Mouse (Mus musculus) neural tube, embryonic 11.5 days (tissue): ENCODE results near the gene Gm49380. TPM values are rescaled to one million over a fixed set of nuclear protein-coding genes. Genes with fewer than 3 reads are reported as not detected.

Experiments
- polyA plus RNA-seq: library from polyadenylated mRNA; unstranded; fragments of >200 nt; fragmentation: Nextera tagmentation; extraction: Ambion mirVana; gene quantifications from 2 replicates; pipeline ENCODE4 v1.2.1, GENCODE M21; 2014

Gene Gm49380
- polyA plus RNA-seq, 1 experiment from 2014 or later: 0.95 TPM

Other genes starting within 250 kb of the Gm49380 start
- gene Thy1, start 70.1 kb downstream of the Gm49380 start, polyA plus RNA-seq: not detected in 2 replicates
- 10.5 and 11.7 TPM in 2 replicates for gene Usp2, start 46.5 kb downstream of the Gm49380 start, polyA plus RNA-seq
- 0.15 and 0.21 TPM in 2 replicates for gene Mfrp, start 11.8 kb downstream of the Gm49380 start, polyA plus RNA-seq
- 0.27 and 0.31 TPM in 2 replicates for gene C1qtnf5, start 6.3 kb downstream of the Gm49380 start, polyA plus RNA-seq
- 62.4 and 71.1 TPM in 2 replicates for gene Rnf26, start within 50 bp of the Gm49380 start, polyA plus RNA-seq
- gene Mcam, start 21.0 kb upstream of the Gm49380 start, polyA plus RNA-seq: 14.3 and 15.0 TPM in 2 replicates
- gene Cbl, start 120.5 kb upstream of the Gm49380 start, polyA plus RNA-seq: 19.1 and 22.2 TPM in 2 replicates
- not detected in 2 replicates for gene Ccdc153, start 127.2 kb upstream of the Gm49380 start, polyA plus RNA-seq
- 0.11 TPM in 1 of 2 replicates, not detected in the other for gene Pdzd3, start 138.0 kb upstream of the Gm49380 start, polyA plus RNA-seq
- 2.4 and 3.2 TPM in 2 replicates for gene Nlrx1, start 155.1 kb upstream of the Gm49380 start, polyA plus RNA-seq
- gene Abcg4, start 175.1 kb upstream of the Gm49380 start, polyA plus RNA-seq: 4.5 and 5.0 TPM in 2 replicates
- 23.6 and 26.9 TPM in 2 replicates for gene Hinfp, start 192.2 kb upstream of the Gm49380 start, polyA plus RNA-seq
- 14.9 and 17.1 TPM in 2 replicates for gene C2cd2l, start 206.8 kb upstream of the Gm49380 start, polyA plus RNA-seq
- gene Dpagt1, start 212.5 kb upstream of the Gm49380 start, polyA plus RNA-seq: 47.6 and 48.6 TPM in 2 replicates
- 366 and 382 TPM in 2 replicates for gene H2afx, start 221.2 kb upstream of the Gm49380 start, polyA plus RNA-seq
- gene Hmbs, start 230.7 kb upstream of the Gm49380 start, polyA plus RNA-seq: 139 and 140 TPM in 2 replicates
- 29.3 and 32.9 TPM in 2 replicates for gene Vps11, start 248.2 kb upstream of the Gm49380 start, polyA plus RNA-seq